Mouse (Mus musculus): ENCODE measurements around the gene Cryba4. TPM values are rescaled to one million over a fixed set of nuclear protein-coding genes. Genes with fewer than 3 reads are reported as not detected.

Gene Cryba4
- total RNA-seq, 2 experiments from 2014 or later = 0.94 to 2.4 TPM

DNA sequence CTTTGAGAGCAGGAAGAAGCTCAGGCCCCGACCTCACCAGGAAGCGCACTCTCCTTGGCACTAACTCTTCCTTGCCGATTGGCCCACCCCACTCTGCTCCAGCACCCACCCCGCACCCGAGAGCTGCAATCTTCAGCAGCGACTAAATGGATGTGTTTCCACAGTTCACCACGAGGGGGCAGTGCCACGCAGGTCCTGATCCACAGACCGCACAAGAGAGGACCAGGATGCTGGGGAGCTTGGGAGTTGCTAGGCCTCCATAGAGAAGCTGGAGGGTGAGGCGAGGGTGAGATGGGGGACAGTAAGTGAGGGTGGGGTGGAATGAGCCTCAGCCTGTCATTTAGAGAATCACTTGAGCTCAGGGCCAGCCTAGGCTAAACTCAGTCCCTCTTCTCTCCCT, 11.6 kb downstream of the Cryba4 start:
- DNase-seq (ENCODE audit: low spot score in 2 of 2) = peak; percentile 94 to 96

GRCm38 (mm10) chr5:112238781-112239482, 13.4 kb downstream of the Cryba4 start:
- no peak for DNase-seq (ENCODE audit: low spot score in 2 of 2)

GRCm38 (mm10) chr5:112237866-112238570, 14.3 kb downstream of the Cryba4 start:
- no peak for DNase-seq (ENCODE audit: low spot score in 2 of 2)

GRCm38 (mm10) chr5:112237439-112237838, 14.9 kb downstream of the Cryba4 start:
- no peak for DNase-seq (ENCODE audit: low spot score in 2 of 2)

DNA sequence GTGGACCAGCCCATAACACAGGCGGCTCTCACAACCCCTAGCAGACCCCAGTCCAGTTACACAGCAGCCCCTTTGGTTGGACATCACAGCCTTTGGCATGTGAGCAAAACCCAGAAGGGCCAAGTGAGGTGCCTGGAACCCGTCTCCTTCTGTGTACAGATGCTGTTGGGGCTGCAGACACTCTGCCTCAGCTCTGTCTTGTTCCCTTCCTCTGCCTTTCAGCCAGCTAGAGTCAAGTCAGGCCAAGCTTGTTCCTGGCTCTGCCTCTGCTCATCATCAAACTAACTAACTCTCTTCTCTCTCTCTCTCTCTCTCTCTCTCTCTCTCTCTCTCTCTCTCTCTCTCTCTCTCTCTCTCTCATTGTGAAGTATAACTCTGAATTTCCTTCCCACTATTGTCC, 15.7 kb downstream of the Cryba4 start:
- DNase-seq (ENCODE audit: low spot score in 2 of 2) = no peak

GRCm38 (mm10) chr5:112235806-112236205, 16.5 kb downstream of the Cryba4 start:
- no peak for DNase-seq (ENCODE audit: low spot score in 2 of 2)

- DNase-seq (ENCODE audit: low spot score in 2 of 2) = peak; percentile 70 to 80
These were observed 23.9 kb downstream of the Cryba4 start for GRCm38 (mm10) chr5:112228240-112229076.

GRCm38 (mm10) chr5:112227898-112228239, 24.4 kb downstream of the Cryba4 start:
- DNase-seq (ENCODE audit: low spot score in 2 of 2) = no peak

GRCm38 (mm10) chr5:112227354-112227753, 25.0 kb downstream of the Cryba4 start:
- peak; percentile 52 to 67 for DNase-seq (ENCODE audit: low spot score in 2 of 2)

GRCm38 (mm10) chr5:112225591-112225990, 26.7 kb downstream of the Cryba4 start:
- no peak for DNase-seq (ENCODE audit: low spot score in 2 of 2)

DNA sequence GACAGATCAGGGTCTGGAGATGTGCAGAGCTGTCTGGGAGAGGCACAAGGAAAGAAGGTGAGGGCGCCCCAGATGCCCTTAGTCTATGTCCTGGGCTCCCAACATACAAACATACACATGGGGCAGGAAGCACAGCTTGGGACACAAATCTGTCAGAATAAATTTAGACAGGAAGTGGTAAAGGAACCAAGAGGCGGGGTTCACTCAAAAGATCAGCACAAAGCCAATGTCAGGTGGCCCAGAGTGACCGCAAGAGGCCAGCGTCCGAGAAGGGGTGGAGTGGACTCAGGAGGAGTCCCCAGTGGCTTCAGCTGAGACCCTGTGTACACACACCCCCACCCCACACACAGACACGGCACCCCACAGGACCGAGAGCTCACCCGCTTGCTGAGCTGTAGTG, 32.1 kb downstream of the Cryba4 start:
- DNase-seq (ENCODE audit: low spot score in 2 of 2) = no peak

GRCm38 (mm10) chr5:112219398-112219797, 32.9 kb downstream of the Cryba4 start:
- DNase-seq (ENCODE audit: low spot score in 2 of 2) = no peak

DNA sequence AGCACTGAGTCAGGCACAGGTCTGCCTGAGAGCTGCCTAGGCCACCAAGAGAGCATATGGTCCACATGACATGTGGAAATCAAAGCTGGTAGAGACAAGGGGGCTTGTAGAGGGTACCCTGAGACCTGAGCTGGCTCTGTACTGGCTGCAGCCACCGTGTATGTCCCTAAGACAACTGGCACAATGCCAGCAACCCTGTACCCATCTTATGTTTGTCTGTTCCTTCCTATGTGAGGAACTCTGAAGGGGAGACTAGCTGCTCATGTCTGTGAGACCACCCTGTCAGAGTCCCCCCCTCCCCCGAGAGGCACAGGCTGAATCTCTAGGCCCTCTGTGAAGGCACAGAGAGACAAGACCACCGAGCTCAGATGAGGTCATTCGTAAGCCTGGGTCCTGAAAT, 33.6 kb downstream of the Cryba4 start:
- no peak for DNase-seq (ENCODE audit: low spot score in 2 of 2)

- DNase-seq (ENCODE audit: low spot score in 2 of 2) = no peak
These were observed 35.3 kb downstream of the Cryba4 start for GRCm38 (mm10) chr5:112217031-112217430.

GRCm38 (mm10) chr5:112216335-112216734, 36.0 kb downstream of the Cryba4 start:
- no peak for DNase-seq (ENCODE audit: low spot score in 2 of 2)

DNA sequence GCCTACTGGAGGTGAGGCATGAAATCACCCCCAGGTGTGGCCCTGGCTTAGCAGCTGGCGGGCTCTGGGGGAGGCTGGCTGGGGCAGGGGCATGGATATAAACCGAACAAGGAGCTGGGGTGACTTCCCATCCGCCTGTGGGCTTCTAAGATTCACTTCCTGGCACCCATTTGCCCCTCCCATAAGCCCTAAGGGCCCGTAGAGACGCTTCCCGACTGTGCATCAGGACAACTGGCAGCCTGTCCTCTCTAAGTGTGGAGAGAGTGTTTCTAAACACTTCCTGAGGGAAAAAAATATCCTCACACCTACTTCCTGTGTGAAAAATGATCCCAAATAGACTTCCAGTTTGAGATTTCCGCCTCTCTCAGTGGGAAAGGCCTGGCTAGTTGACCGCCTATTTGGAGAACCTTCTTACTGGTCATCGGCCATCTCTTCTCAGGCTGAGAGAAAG, 36.5 kb downstream of the Cryba4 start:
- peak; percentile 38 to 57 for DNase-seq (ENCODE audit: low spot score in 2 of 2)

DNA sequence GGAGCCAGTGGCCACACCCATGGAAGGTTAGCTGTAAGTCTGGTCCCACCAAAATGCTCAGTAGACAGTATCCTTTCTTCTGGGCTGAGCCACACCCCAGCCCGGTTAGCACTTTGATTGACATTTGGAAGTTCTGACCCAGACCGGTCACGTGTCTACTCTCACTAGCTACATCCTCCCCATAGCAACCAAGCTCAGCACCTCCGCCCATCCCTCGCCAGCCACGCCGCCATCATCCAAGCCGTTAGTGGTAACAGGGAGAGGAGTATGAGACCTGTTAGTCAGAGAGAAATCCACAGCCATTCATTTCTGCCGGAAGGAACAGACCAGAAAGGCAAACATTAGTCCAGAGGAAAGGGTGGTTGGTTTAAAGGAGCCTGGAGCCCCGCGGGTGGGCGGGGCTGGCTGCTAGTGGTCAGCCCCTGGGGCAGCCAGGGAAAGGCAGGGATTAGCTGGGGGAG, 37.0 kb downstream of the Cryba4 start:
- peak; percentile 60 to 70 for DNase-seq (ENCODE audit: low spot score in 2 of 2)

GRCm38 (mm10) chr5:112214419-112214818, 37.9 kb downstream of the Cryba4 start:
- DNase-seq (ENCODE audit: low spot score in 2 of 2) = peak; percentile 84 to 86

GRCm38 (mm10) chr5:112213331-112214240, 38.7 kb downstream of the Cryba4 start:
- peak in 1 of 2 experiments; percentile 48 for DNase-seq (ENCODE audit: low spot score in 2 of 2)

DNA sequence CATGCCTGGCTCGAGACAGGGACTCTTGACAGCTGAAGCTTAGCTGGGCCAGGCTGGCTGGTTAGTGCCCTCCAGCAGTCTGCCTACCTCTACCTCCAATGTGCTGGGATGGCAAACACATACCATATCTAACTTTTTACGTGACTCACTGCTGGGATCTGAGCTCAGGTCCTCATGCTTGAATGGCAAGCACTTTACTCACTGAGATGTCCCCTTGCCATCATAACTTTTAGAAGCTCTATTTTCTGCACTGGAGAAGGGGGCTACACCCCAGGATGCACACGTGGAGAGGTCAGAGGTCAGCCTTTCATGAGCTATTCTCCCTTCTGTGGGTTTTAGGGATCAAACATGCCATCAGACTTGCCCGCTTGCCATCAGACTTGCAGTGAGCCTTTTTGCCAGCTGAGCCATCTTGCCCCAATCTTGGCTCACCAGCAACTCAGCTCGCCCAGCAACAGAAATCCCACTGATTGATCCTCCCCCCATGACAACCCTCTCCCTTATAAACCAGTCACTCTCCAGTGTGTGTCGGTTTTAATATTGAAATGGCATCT, 39.5 kb downstream of the Cryba4 start:
- DNase-seq (ENCODE audit: low spot score in 2 of 2) = peak in 1 of 2 experiments; percentile 39
